Mouse (Mus musculus): ENCODE measurements around the gene Negr1.

Gene Negr1

DNA sequence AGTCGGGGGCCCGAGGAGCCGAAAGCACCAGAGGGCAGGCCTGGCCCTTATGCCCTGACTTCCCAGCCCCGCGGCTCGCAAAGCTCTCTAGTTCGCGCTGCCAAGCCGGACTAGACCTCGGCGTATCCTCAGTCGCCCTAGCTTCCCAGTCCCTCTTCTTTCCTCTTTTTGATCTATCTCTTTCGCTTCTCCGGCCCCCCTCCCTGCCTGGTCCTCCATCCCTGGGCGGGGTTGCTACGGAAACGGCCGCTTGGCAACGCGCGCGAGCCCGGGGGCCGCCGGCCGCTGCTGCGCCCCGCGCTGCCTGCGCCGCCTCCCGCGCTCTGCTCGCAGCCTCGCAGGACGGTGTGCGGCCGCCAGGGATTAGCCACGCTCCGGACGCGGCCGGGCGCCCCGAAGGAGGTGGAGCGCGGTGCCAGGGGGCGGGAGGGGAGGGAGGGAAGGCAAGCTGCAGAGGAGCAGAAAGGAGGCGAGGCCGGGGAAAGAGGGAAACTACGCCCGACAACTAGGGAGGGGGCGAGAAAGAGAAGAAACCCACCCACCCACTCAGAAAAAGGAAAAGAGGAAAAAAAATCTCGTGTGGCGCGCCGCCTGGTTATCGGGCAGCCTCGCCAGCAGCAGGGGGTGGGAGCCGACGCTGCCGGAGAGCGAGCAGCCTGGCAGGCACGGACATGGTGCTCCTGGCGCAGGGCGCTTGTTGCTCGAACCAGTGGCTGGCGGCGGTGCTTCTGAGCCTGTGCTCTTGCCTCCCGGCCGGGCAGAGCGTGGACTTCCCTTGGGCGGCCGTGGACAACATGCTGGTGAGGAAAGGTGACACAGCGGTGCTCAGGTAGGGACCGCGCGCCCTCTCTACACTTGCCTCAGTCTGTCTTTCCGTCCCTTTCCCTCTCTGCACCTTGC is at the start of gene Negr1:
Gene Negr1, plus strand, starts transcription at position 271 of the 900 bp plus-strand sequence.
- in situ Hi-C loops (cut with MboI; ENCODE audit: low pct_unique_long_range_greater_than_20kb in 1 of 2, low sequenced_read_pairs in 2 of 2, unreplicated experiment in 1 of 2) = no loop called here

DNA sequence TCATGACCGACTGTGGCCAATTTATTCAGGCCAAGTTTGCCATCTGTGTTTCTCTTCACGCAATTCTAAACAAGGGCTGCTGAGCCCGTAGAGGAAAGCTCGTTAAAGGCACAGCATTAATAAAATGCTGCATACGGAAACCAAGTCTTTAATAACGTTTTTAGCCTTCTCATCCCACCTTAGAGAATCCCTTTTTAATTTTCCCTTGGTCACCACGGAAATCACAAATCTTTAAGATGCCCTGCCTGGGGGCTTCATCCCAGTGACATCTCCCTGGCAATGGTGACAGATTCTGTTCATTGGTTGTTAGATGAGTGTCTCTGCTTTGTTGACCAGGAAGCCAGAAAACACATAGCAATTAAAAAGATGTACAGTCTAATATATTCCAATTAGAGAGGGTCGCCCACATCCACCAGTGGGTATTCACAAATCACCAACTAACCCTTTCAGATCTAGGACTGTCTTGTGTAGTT is 35.1 kb upstream of the Negr1 start:
- in situ Hi-C loops (cut with MboI; ENCODE audit: low pct_unique_long_range_greater_than_20kb in 1 of 2, low sequenced_read_pairs in 2 of 2, unreplicated experiment in 1 of 2) = no loop called here

DNA sequence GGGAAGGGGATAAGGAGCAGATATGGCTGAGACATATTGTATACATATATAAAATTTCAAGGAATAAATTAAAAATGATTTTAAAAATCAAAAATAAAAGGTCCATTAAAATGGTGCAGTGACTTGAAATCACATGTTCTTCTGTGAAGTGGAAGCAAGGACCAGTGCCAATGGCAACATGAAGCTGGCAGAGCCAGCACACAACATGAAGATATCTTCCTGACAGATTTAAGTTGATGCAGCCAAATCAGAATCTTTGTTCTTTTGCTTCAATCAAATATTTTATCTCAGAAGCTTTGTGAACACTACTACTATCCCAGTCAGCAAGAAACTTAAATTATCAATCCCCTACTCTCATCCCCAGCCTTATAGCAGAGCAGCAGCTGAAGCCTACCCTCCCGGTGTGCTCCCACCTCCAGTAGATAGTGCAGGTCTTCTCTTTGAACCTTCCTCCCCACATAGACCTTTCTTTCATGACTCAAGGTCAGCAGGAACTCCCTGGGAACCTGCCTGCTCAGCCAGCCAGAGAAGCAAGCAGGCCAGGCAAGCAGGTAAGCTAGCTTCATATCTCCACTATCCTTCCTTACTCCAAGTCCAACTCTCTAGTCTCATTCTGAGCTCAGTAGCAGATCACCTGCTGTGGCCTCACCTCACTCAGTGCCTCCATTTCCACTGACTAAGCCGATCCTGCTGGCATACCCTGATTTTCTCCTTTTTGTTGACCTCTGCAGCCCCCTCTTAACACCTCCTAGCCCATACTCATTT is 34.2 kb upstream of the Negr1 start:
- in situ Hi-C loops (cut with MboI; ENCODE audit: low pct_unique_long_range_greater_than_20kb in 1 of 2, low sequenced_read_pairs in 2 of 2, unreplicated experiment in 1 of 2) = no loop called here

DNA sequence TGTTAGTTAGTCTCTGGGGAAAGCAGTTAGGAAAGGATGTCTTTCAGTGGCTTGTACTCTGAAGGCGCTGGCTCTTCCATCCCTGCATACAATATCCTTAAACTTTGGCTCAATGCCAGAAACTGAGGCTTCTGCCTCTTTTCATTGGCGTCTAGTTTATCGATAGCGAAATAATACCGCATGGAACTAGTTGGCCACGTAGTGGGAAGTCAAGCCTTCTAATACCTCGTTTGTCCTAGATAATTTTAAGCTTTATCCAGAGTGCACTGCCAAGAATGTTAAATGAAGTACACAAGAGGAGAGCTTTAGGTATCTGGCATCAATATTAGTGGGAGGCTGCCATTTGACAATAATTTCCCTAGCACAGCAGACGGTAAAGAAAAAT is 2.2 kb upstream of the Negr1 start:
- in situ Hi-C loops (cut with MboI; ENCODE audit: low pct_unique_long_range_greater_than_20kb in 1 of 2, low sequenced_read_pairs in 2 of 2, unreplicated experiment in 1 of 2) = no loop called here

DNA sequence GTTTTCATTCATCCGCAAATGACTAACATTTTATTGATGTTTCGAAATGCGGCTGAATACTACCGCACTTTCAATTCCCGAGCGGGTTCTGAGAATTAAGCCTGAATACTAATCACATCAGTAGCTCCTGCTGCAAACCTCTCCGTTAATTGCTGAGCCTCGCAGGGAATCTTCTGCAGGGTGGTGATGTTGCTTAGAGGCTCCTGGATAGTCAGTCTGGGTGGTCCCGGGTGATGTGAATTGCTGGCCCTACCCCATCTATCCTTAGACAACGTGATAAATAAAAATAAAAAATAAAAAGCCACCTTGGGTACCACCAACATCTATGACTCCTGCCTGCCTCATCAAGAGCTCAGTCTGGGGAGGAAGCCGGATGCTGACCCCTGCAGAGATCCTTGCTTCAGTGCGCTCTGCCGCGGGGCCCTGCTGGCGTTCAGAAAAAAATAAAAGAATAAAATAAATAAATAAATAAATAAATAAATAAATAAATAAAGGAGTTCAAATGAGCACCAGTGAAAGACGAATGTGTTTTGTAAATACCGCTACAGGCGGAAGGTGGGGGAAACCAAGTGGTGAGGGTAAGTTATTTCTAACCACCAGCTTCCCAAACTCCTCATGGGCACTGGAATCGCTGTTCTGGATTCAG is 1.6 kb upstream of the Negr1 start:
- in situ Hi-C loops (cut with MboI; ENCODE audit: low pct_unique_long_range_greater_than_20kb in 1 of 2, low sequenced_read_pairs in 2 of 2, unreplicated experiment in 1 of 2) = no loop called here

DNA sequence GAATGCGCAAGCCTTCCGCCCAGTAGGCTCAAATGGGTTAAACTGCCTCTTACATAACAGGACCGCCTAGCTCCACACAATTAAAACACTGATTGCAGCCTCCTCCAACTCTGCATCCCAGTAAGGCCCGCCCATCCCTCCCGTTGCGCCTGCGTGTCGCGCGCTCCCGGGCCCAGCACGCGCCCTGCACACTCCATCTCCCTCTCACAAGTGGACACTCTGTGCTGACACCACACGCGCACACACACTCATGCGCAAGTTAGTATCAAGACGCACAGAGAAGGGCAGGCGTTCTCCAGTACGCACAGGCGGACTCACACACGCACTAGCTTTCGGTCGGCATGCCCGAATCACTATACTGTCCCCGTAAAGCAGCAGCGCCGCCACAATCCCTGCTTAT is 828 bp upstream of the Negr1 start:
- in situ Hi-C loops (cut with MboI; ENCODE audit: low pct_unique_long_range_greater_than_20kb in 1 of 2, low sequenced_read_pairs in 2 of 2, unreplicated experiment in 1 of 2) = no loop called here

DNA sequence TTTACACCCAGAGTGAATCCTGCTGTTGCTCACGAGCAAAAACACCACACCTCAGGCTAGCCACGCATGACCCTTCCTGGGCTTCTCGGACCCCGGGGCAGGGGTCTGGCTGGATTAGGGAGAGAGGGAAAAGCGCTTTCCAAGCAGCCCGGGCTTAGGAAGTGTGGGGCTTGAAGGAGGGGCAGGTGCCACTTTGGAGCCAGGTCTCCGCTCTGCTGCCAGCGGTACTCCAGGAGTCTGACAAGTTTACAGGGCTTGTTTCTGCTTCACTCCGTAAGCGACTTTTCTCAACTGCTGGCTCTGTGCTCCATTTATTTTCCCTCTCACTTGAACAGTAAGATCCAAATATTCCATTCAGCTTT is 811 bp downstream of the Negr1 start:
- in situ Hi-C loops (cut with MboI; ENCODE audit: low pct_unique_long_range_greater_than_20kb in 1 of 2, low sequenced_read_pairs in 2 of 2, unreplicated experiment in 1 of 2) = no loop called here

DNA sequence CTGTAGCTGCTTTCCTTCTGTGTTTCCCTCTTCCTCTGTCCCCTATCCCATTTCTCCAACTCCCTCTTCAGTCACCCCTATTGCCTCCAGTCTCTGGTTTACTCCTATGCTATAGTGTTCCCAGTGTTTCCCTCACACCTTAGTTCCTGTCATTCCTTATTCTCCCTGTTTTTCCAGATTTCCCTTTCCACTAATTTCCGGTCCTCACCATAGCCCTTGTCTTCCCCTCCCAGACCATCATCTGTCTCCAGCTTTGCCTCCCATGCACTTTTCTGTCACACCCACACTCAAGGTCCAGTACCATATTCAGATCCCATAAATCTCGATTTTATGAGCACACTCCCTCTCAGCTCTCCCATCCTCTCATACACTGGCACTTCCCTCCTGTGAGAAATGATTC is 1.2 kb downstream of the Negr1 start:
- in situ Hi-C loops (cut with MboI; ENCODE audit: low pct_unique_long_range_greater_than_20kb in 1 of 2, low sequenced_read_pairs in 2 of 2, unreplicated experiment in 1 of 2) = no loop called here

DNA sequence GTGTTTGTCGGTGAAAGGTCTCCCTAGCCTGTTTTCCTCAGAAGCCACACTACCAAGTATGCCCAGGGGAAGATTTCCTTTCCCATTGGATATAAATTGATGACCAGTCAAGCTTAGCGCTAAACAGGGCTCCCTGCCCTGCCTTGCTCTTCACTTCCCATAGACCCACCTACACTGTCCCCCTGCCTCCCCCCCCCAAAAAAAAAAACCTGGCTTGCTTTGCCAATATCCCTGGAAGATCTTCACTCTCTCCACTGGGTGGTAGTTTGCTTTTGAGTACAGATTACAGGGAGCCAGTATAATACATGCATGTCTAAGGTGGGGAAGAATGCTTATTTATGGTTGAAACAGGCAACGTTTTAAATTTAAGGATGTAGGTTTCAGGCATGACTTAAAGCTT is 1.8 kb downstream of the Negr1 start:
- in situ Hi-C loops (cut with MboI; ENCODE audit: low pct_unique_long_range_greater_than_20kb in 1 of 2, low sequenced_read_pairs in 2 of 2, unreplicated experiment in 1 of 2) = no loop called here

DNA sequence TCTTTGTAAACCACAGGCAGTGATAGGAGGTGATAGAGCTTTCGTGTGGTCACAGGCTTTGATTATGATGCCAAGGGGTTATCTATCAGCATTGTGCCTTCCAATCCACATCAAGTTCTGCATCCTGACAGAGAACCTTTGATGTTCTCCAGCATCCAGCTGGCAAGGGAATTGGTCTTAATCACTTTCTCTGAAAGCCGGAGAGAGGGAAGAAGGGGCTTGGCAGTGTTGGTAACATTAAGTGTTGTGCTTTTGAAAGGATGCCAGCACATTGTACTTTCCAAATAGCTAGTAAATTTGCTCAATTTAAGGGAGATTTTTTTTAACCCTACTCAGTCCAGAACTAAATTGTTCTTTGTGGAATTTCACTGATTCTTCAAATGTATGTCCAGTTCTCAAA is 11.9 kb downstream of the Negr1 start:
- in situ Hi-C loops (cut with MboI; ENCODE audit: low pct_unique_long_range_greater_than_20kb in 1 of 2, low sequenced_read_pairs in 2 of 2, unreplicated experiment in 1 of 2) = no loop called here

DNA sequence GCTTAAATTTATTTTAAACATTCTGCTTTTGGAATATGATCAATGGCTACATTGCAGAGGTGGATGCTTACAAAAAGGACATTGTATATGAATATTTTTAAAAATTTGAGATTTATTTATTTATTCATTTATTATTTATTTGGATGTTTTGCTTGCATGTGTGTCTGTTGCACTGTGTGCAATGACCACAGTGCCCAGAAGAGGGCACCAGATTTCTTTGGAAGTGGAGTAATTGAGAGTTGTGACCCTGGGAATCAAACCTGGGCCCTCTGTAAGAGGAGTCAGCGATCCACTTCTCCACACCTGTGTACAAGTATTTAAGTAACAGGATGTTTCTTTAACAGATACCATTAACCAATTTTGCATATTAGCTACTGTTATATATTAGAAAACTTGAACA is 14.7 kb downstream of the Negr1 start:
- in situ Hi-C loops (cut with MboI; ENCODE audit: low pct_unique_long_range_greater_than_20kb in 1 of 2, low sequenced_read_pairs in 2 of 2, unreplicated experiment in 1 of 2) = no loop called here

DNA sequence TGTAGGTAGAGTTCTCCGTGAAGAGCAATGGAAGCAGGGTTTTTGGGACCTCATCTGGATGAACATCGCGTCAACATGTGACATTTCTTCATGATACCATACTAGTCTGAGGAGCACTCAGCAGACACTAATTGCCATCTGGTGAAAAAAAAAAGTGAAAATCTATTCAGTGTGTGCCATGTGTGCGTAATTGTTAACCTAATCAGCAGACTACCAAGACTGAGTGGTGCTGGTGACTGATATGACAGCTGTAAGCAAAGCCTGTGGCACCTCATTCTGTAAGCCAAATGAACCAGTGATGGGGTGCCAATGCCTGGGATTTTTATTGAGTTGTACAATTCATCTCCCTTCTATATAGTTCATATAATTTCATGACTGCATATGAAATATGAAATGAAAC is 29.0 kb downstream of the Negr1 start:
- in situ Hi-C loops (cut with MboI; ENCODE audit: low pct_unique_long_range_greater_than_20kb in 1 of 2, low sequenced_read_pairs in 2 of 2, unreplicated experiment in 1 of 2) = no loop called here

DNA sequence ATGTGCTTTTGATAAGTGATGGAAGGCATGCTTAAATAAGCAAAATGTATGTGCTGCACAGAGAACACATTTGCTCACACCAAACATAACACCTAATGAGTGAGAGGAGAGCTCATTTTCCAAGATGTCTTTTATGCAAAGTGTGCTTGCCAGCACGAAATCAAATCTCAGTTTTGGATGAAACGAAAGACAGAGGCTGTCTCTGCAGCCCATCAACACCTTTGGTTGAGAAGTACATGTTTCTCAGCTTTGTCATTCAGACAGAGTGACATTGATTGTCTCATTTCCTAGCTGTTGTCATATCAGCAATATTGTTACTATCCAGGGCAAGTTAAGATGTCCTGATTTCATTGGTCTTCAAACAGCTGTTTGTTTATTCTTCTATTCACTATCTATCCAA is 29.5 kb downstream of the Negr1 start:
- in situ Hi-C loops (cut with MboI; ENCODE audit: low pct_unique_long_range_greater_than_20kb in 1 of 2, low sequenced_read_pairs in 2 of 2, unreplicated experiment in 1 of 2) = no loop called here

DNA sequence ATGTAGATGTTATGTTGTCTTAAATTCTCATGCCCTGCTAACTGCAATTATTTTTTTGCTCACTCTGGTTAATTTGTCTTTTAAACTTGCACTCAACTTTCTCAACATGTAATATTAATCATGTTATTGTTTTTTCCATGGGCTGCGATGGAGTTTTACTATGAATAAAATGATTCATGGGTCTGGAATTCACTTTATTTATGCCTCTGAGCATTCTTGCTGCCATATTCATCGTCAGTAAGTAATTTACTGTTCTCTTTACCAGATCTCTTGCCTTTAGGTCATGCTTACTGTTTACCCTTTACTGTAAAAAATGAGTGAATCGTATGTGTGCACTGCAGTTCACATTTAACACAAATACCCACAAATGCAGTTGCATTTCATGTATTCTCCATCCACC is 45.3 kb downstream of the Negr1 start:
- in situ Hi-C loops (cut with MboI; ENCODE audit: low pct_unique_long_range_greater_than_20kb in 1 of 2, low sequenced_read_pairs in 2 of 2, unreplicated experiment in 1 of 2) = no loop called here

DNA sequence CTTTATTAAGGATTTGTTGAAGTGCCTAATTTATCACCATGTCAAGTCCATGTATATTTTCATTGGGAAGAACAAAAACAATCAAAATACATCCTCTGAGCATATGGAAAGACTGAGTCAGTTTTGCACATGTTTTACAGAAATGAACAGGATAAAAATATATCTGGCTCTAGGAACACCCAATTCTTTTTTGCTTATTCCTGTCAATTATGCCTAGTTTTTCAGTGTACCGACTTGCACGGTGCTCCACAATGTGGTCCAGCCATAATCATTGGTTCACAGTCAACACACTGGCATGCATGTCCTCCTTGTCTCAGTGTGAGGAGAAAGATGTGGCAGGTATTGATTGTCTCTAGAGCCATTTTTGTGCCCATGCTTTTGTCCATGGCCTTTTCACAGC is 58.3 kb downstream of the Negr1 start:
- in situ Hi-C loops (cut with MboI; ENCODE audit: low pct_unique_long_range_greater_than_20kb in 1 of 2, low sequenced_read_pairs in 2 of 2, unreplicated experiment in 1 of 2) = no loop called here

DNA sequence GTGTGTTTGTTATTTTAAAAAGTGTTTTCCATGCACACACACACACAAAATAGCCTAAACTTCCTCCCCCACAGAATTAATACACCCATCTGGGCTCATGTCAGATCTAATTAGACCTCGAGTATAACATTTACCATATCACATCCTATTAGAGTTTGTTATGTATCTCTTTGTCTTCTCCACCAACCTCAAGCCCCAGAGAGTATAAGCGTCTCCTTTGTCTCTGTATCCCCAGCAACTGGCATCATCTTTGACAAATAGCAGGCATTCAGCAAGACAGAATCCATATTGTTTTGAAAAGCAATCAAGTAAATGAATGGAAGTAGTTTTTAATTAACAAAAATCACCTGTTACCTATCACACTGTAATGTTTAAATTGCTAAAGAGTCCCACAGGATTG is 67.0 kb downstream of the Negr1 start:
- in situ Hi-C loops (cut with MboI; ENCODE audit: low pct_unique_long_range_greater_than_20kb in 1 of 2, low sequenced_read_pairs in 2 of 2, unreplicated experiment in 1 of 2) = no loop called here

DNA sequence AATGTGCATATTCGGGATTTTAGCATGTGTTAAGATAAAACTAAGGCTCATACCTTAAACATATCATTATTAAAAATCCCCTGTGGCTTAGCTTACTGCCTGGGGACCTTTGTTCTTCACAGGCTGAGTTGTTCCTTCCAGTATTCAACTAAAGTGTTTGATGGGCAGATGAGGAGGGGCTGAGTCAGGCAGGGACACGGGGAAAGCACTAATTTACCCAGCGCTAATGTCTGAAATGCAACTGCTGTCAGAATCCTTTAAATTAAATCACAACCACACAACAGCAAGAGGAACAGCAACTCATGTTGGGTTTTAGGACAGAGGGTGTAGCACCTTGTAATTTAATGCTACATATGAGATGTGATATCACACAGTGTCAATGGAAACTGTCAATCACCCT is 71.3 kb downstream of the Negr1 start:
- in situ Hi-C loops (cut with MboI; ENCODE audit: low pct_unique_long_range_greater_than_20kb in 1 of 2, low sequenced_read_pairs in 2 of 2, unreplicated experiment in 1 of 2) = no loop called here

DNA sequence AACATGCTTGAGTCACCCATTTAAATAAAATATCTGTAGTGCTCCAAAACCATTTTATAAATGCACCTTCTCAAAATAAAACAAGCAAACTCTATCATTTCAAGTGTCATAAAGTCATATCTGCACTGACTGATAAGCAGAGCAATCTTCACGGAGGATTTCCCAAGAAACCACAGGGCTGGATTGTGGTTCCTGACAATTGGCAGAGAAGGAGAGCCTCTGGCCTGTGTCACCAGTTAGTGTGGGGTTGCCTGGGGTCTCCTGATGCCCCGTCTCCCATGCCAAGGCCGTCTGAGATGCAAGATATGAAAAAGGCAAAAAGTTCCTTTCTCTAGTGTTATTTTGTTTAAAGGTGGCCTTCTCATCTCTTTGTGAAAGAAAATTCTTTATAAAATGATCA is 77.8 kb downstream of the Negr1 start:
- in situ Hi-C loops (cut with MboI; ENCODE audit: low pct_unique_long_range_greater_than_20kb in 1 of 2, low sequenced_read_pairs in 2 of 2, unreplicated experiment in 1 of 2) = no loop called here

DNA sequence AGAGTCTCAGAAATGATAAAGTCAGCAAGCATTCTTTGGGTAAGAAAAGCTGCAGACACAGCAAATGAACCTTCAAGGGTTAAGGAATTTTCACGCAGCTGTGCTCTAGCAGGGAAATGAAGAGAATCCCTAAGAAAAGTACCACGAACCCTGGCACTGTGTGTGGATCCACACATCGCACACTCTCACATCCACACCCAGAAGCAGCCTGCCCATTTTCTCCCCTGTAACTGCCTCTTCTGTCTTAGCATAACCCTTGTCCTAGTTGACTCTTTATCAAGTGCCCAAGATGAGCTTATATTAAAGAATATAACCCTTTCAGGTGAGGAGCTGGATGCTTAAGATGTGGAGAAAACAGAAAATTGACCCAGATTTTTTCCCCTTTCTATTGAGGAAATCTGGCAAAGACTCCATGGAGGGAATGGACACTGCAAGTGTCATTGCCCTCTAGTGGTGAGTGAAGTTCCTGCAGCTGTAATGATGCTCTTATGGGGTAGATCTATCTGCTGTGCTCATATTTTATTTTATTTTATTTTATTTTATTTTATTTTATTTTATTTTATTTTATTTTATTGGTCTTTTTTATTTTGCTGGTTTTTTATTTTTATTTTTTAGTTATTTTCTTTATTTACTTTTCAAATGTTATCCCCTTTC is 82.2 kb downstream of the Negr1 start:
- in situ Hi-C loops (cut with MboI; ENCODE audit: low pct_unique_long_range_greater_than_20kb in 1 of 2, low sequenced_read_pairs in 2 of 2, unreplicated experiment in 1 of 2) = no loop called here

All from mouse embryonic stem cell (cell line).